Mouse (Mus musculus) spleen, adult 2 months (tissue): ENCODE measurements around the gene Dguok.

Experiments used
- CTCF ChIP-seq: fragments of 200-500 bp; IDR thresholded peaks from 2 replicates; pipeline ENCODE4 v1.5.1; 2011; ENCODE audit warnings: mild to moderate bottlenecking, inconsistent platforms; ENCODE audit not compliant: insufficient read depth, insufficient read length, insufficient replicate concordance; ENCODE audit errors: extremely low read depth
- POLR2A ChIP-seq: fragments of 200-500 bp; IDR thresholded peaks from 2 replicates; pipeline ENCODE4 v1.6.1; 2011; ENCODE audit warnings: low read depth, low read length, inconsistent platforms

DNA sequence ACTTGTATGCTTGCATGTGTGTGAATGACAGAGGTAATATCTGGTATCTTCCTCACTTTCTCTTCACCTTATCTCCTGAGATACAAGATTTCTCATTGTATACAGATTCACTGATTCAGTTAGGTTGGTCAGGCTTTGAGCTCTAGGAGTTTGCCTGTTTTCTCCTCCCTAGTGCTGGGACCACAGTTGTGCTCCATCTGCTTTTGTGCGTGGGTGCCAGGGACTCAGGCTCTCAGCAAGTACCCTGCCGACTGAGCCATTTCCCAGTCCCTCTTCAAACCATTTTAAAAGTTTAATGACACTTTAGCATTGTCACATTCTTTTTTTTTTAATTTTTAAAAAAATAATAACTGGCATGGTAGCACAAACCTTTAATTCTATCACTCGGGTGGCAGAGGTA is 8.4 kb upstream of the Dguok start:
- TF ChIP-seq CTCF, result no peak
- TF ChIP-seq POLR2A, result no peak
